Mouse (Mus musculus) heart, embryonic 13.5 days (tissue): ENCODE data around the gene Megf9. TPM values are rescaled to one million over a fixed set of nuclear protein-coding genes. Genes with fewer than 3 reads are reported as not detected.

Experiments
- ATAC-seq: fragments of 200-750 bp; cut with Nextera tagmentation; 2 replicates; pipeline ENCODE4 v1.8.0; 2017; ENCODE audit warnings: moderate TSS enrichment; ENCODE audit not compliant: insufficient number of reproducible peaks, low FRiP score, low TSS enrichment; ENCODE audit errors: extremely low read depth
- H3K27ac ChIP-seq: fragments of 300-500 bp; sonication (generic); replicated peaks from 2 replicates; pipeline ENCODE4 v1.5.1; 2015; ENCODE audit warnings: moderate library complexity, mild to moderate bottlenecking, inconsistent platforms
- H3K27me3 ChIP-seq: fragments of 300-500 bp; sonication (generic); replicated peaks from 2 replicates; pipeline ENCODE4 v1.6.1; 2015; ENCODE audit warnings: mild to moderate bottlenecking, inconsistent platforms
- H3K36me3 ChIP-seq: fragments of 300-500 bp; sonication (generic); 2 replicates; pipeline ENCODE4 v1.6.1; 2015; ENCODE audit warnings: mild to moderate bottlenecking, inconsistent platforms
- H3K4me1 ChIP-seq: fragments of 300-500 bp; sonication (generic); 2 replicates; pipeline ENCODE4 v1.6.1; 2015; ENCODE audit warnings: inconsistent platforms
- H3K4me2 ChIP-seq: fragments of 300-500 bp; sonication (generic); 2 replicates; pipeline ENCODE4 v1.6.1; 2015; ENCODE audit warnings: inconsistent platforms, mild to moderate bottlenecking, moderate library complexity
- H3K4me3 ChIP-seq: fragments of 300-500 bp; sonication (generic); 2 replicates; pipeline ENCODE4 v1.5.1; 2015; ENCODE audit warnings: moderate library complexity, mild to moderate bottlenecking, inconsistent platforms
- H3K9ac ChIP-seq: fragments of 300-500 bp; sonication (generic); 2 replicates; pipeline ENCODE4 v1.6.1; 2015; ENCODE audit warnings: inconsistent platforms, mild to moderate bottlenecking, moderate library complexity
- H3K9me3 ChIP-seq: fragments of 300-500 bp; sonication (generic); 2 replicates; pipeline ENCODE4 v1.6.1; 2016; ENCODE audit warnings: inconsistent platforms
- WGBS: fragments of 180-500 bp; shearing (Covaris S2); methylation state at CpG from one replicate; pipeline ENCODE4 v1.1.7; 2015; ENCODE audit warnings: mixed read lengths; 5-methylcytosine and 5-hydroxymethylcytosine counted together
- polyA plus RNA-seq: library from polyadenylated mRNA; unstranded; fragments of >200 nt; fragmentation: Nextera tagmentation; extraction: Ambion mirVana; gene quantifications from 2 replicates; pipeline ENCODE4 v1.2.1, GENCODE M21; 2015

Gene Megf9
- polyA plus RNA-seq, 1 experiment from 2014 or later: 4.0 TPM

DNA sequence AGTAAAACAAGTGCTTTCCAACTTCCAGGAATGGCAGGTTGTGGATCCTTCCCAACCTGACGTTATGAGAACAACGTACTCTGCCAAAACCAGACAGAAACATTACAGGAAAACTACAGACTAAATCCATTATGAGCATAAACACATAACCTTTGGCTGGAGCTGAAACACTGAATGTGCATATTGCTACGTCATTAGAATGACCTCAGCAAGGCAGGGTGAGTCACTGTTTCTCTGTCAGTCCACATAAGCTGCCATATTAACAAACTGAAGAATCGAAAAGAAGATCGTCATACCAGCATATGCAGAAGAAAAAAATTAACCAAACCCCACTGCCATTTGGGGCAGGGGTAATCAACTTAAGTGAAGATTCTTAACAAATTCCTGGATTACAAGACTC, 148.6 kb downstream of the Megf9 start:
- Histone ChIP-seq H3K36me3 (peaks cover 7% of the 10 kb centered on the region), H3K4me2 (no peak overlapping the region), H3K4me1 (peaks cover 2% of the 10 kb centered on the region; the same call in 1 of the 2 replicates), H3K9ac (no peak overlapping the region), H3K27me3 (no peaks in the 10 kb centered on the region), H3K4me3 (no peak overlapping the region), H3K9me3 (no peaks in the 10 kb centered on the region), H3K27ac (no peak overlapping the region)
- no peak for ATAC-seq
- 89% methylated on average over 5 of the region's 5 CpGs for WGBS

- Histone ChIP-seq H3K27ac (no peak overlapping the region), H3K27me3 (no peaks in the 10 kb centered on the region), H3K9ac (no peak overlapping the region), H3K4me2 (no peak overlapping the region), H3K36me3 (peaks cover 39% of the 10 kb centered on the region), H3K9me3 (no peaks in the 10 kb centered on the region), H3K4me3 (no peak overlapping the region), H3K4me1 (no peaks in the 10 kb centered on the region)
- no peak for ATAC-seq
- 79% methylated on average over 4 of the region's 4 CpGs for WGBS
These were observed 157.4 kb downstream of the Megf9 start for GRCm38 (mm10) chr4:70377359-70377758.

Other genes starting within 250 kb of the Megf9 start
- gene Cdk5rap2, start 124.6 kb downstream of the Megf9 start, polyA plus RNA-seq: 8.7 TPM in 2 replicates